Mouse (Mus musculus): ENCODE results near the gene Evx1. TPM values are rescaled to one million over a fixed set of nuclear protein-coding genes. Genes with fewer than 3 reads are reported as not detected.

Evx1 gene
- polyA plus RNA-seq (2014; fragmentation: Illumina TruSeq; extraction: RNeasy Lipid Tissue Mini Kit (QIAGEN cat#74804); ENCODE audit: insufficient read depth, low read depth, low replicate concordance): not detected

GRCm38 (mm10) chr6:52313391-52314303 lies at the start of gene Evx1:
Gene Evx1, plus strand, starts transcription at chr6:52313498.

Other genes starting within 250 kb of the Evx1 start
- 1.4 TPM for gene Hoxa1, start 155.2 kb upstream of the Evx1 start, polyA plus RNA-seq (2014; fragmentation: Illumina TruSeq; extraction: RNeasy Lipid Tissue Mini Kit (QIAGEN cat#74804); ENCODE audit: insufficient read depth, low read depth, low replicate concordance)
- 3.1 TPM for gene Hoxa2, start 148.7 kb upstream of the Evx1 start, polyA plus RNA-seq (2014; fragmentation: Illumina TruSeq; extraction: RNeasy Lipid Tissue Mini Kit (QIAGEN cat#74804); ENCODE audit: insufficient read depth, low read depth, low replicate concordance)
- gene 5730596B20Rik, start 136.0 kb upstream of the Evx1 start, polyA plus RNA-seq (2014; fragmentation: Illumina TruSeq; extraction: RNeasy Lipid Tissue Mini Kit (QIAGEN cat#74804); ENCODE audit: insufficient read depth, low read depth, low replicate concordance): 0.45 TPM
- gene Hoxa4, start 121.7 kb upstream of the Evx1 start, polyA plus RNA-seq (2014; fragmentation: Illumina TruSeq; extraction: RNeasy Lipid Tissue Mini Kit (QIAGEN cat#74804); ENCODE audit: insufficient read depth, low read depth, low replicate concordance): 5.2 TPM
- 27.9 TPM for gene Hoxa5, start 108.9 kb upstream of the Evx1 start, polyA plus RNA-seq (2014; fragmentation: Illumina TruSeq; extraction: RNeasy Lipid Tissue Mini Kit (QIAGEN cat#74804); ENCODE audit: insufficient read depth, low read depth, low replicate concordance)
- gene Hoxa6, start 104.8 kb upstream of the Evx1 start, polyA plus RNA-seq (2014; fragmentation: Illumina TruSeq; extraction: RNeasy Lipid Tissue Mini Kit (QIAGEN cat#74804); ENCODE audit: insufficient read depth, low read depth, low replicate concordance): not detected
- 4.2 TPM for gene Hoxa3, start 100.2 kb upstream of the Evx1 start, polyA plus RNA-seq (2014; fragmentation: Illumina TruSeq; extraction: RNeasy Lipid Tissue Mini Kit (QIAGEN cat#74804); ENCODE audit: insufficient read depth, low read depth, low replicate concordance)
- gene Gm28308, start 100.2 kb upstream of the Evx1 start, polyA plus RNA-seq (2014; fragmentation: Illumina TruSeq; extraction: RNeasy Lipid Tissue Mini Kit (QIAGEN cat#74804); ENCODE audit: insufficient read depth, low read depth, low replicate concordance): 0.42 TPM
- gene Hoxa7, start 91.6 kb upstream of the Evx1 start, polyA plus RNA-seq (2014; fragmentation: Illumina TruSeq; extraction: RNeasy Lipid Tissue Mini Kit (QIAGEN cat#74804); ENCODE audit: insufficient read depth, low read depth, low replicate concordance): 5.9 TPM
- gene Hoxa9, start 82.4 kb upstream of the Evx1 start, polyA plus RNA-seq (2014; fragmentation: Illumina TruSeq; extraction: RNeasy Lipid Tissue Mini Kit (QIAGEN cat#74804); ENCODE audit: insufficient read depth, low read depth, low replicate concordance): not detected
- gene Hoxa10, start 72.6 kb upstream of the Evx1 start, polyA plus RNA-seq (2014; fragmentation: Illumina TruSeq; extraction: RNeasy Lipid Tissue Mini Kit (QIAGEN cat#74804); ENCODE audit: insufficient read depth, low read depth, low replicate concordance): not detected
- not detected for gene Hoxa11, start 67.7 kb upstream of the Evx1 start, polyA plus RNA-seq (2014; fragmentation: Illumina TruSeq; extraction: RNeasy Lipid Tissue Mini Kit (QIAGEN cat#74804); ENCODE audit: insufficient read depth, low read depth, low replicate concordance)
- gene Hoxa13, start 52.6 kb upstream of the Evx1 start, polyA plus RNA-seq (2014; fragmentation: Illumina TruSeq; extraction: RNeasy Lipid Tissue Mini Kit (QIAGEN cat#74804); ENCODE audit: insufficient read depth, low read depth, low replicate concordance): not detected

Measured in lung, adult 10 weeks (tissue).